Mouse (Mus musculus) frontal cortex, postnatal 25 days (tissue): Measurements from ENCODE around the gene Tatdn2.

Source experiments
- DNase-seq, 2 experiments: peaks; one replicate each; pipeline ENCODE4 v3.0.0; 2022; ENCODE audit warnings: low spot score in 2 of 2

The Tatdn2 gene

GRCm38 (mm10) chr6:113696582-113697221, at the start of gene Tatdn2:
Gene Tatdn2 (plus strand): TSS chr6:113697050.
- DNase-seq: peak; percentile 82 to 93

DNA sequence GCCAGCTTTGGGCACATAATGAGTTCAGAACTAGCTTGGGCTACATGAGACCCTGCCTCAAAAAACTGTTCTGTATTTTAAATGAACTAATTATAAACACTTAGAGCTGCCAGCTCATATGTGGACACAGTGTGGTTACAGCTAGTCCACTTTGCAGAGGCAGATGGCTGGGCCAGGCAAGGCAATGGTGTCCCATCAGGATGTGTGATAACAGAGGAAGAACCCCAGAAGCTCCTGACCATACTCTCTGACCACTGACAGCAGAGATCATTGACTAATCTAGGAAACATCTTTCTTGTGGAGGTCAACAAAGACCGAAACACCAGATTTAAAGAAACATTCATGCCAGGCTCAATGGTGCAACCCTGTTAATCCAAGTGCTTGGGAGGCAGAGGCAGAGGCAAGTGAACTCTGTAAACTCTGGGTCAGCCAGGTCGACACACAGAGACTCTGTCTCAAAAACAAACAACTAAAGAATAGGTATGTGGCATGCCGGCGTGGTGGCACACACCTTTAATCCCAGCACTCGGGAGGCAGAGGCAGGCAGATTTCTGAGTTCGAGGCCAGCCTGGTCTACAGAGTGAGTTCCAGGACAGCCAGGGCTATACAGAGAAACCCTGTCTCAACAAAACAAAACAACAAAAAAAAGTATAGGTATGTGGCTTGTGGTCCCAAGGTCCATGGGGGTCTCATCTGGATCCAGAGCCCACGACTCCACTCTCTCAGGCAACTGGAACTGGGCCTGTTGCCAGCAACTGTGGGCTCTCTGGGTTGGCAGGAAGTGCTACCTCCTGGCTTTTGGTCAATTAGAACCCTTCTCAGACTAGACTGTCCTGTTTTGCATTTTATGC, 47.3 kb upstream of the Tatdn2 start:
- no peak for DNase-seq

DNA sequence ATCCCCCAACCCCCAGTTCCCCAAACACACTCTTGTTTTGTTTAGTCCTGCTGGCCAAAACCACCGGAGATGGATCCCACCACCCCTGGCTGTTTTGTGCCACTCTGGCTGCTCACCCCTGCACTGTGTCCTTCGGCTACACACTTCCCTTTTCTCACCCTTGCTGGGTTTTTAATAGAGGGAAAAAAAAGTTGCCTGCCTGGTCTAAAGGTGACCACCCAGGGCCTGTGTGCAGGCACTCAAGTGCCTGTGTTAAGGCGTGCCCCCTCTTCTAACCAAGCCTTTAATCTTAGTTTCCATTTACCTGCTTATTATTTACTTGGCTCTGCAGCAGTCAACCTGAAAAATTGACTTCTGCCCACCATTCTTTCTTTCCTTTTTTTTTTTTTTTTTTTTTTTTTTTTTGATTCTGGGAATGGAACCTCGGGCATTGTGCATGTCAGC, 46.6 kb upstream of the Tatdn2 start:
- DNase-seq: no peak

DNA sequence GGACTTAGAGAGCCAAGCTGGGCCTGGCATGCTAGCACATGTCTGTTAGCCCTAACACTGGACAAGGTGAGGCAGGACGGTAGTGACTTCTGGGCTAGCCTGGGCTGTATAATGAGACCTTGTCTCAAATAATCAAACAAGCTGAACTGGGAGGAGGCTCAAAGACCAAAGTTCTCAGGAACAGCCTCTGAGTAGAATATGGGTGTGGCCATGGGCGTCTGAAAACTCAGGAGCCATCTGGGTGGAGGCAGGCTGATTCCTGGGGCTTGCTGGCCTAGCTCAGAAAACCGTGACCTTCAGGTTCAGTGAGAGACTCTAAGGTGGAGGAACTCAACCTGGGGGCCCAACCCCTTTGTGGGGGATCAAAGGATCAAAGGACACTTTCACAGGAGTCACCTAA, 45.2 kb upstream of the Tatdn2 start:
- DNase-seq: no peak

DNA sequence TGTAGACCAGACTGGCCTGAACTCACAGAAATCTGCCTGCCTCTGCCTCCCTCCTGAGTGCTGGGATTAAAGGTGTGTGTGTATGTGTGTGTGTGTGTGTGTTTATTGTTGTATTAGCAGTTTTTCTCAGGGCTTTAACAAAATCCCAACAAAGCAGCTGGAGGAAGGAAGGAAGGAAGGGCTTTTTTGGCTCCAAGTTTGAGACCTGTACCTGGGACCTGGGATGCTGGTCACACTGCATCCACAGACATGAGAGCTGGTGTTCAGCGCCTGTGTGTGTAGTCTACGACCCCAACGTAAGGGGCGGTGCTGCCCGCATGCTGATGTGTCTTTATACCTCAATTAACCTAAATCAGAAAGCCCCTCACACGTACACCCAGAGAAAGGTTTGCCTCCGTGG, 43.3 kb upstream of the Tatdn2 start:
- no peak for DNase-seq

- DNase-seq: no peak
Measured at GRCm38 (mm10) chr6:113654102-113654501, 42.7 kb upstream of the Tatdn2 start.

- no peak for DNase-seq
Measured at GRCm38 (mm10) chr6:113654753-113655397, 42.0 kb upstream of the Tatdn2 start.

DNA sequence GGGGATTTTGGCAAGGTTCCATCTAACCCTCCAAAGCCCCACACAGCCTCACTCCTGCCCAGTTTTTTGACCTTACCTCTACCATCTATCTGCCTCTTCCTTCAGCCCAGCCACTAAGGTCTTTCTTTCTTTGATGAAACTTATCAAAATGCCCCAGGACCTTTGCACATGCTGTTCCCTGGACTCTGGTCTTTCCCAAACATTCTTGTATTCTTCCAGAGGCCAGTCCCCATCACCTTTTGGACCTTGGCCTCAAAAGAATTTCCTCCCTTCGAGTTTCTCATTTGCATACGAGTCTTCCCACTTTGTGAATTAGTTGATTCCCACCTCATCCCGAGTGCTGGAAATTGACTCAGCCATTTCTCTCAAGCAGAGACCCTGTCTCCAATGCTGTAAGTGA, 41.4 kb upstream of the Tatdn2 start:
- no peak for DNase-seq

DNA sequence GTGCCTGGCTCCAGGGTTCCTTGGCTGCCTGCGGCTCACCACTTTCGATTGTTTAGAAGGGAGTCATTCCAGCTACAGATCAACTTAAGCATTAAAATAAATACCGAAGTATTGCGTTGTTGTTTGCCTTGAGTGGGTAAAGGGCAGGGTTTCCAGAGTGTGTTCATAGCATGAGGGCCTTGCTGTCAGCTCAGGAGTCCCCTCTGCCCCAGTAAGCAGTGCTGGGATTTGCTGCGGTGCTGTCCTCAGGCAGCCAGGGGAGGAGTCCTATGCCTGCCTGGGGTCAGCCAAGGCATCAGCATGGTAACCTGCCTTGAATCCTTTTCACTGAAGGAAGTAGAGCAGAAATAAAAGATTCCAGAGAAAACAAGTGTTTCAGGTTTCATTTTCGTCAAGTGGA, 40.0 kb upstream of the Tatdn2 start:
- no peak for DNase-seq

DNA sequence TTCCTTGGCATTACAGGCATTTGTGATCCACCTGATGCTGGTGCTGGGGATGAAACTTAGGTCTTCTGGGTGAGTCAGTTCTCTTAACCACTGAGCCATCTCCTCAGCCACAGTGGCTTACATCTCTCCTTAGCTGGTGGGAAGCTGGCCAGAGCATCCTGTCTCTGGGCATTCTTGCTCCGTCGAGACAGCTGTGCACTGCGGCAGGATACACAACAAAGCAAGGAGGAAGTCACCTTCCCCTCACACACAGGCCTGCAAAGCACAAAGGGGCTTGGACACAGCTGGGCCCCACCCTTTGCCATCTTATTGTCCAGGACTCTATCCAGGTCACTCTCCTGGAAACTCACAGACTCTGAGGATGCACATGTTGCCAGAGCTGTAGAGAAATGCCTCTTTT, 38.6 kb upstream of the Tatdn2 start:
- no peak for DNase-seq

GRCm38 (mm10) chr6:113659648-113660491, 37.0 kb upstream of the Tatdn2 start:
- DNase-seq: no peak

DNA sequence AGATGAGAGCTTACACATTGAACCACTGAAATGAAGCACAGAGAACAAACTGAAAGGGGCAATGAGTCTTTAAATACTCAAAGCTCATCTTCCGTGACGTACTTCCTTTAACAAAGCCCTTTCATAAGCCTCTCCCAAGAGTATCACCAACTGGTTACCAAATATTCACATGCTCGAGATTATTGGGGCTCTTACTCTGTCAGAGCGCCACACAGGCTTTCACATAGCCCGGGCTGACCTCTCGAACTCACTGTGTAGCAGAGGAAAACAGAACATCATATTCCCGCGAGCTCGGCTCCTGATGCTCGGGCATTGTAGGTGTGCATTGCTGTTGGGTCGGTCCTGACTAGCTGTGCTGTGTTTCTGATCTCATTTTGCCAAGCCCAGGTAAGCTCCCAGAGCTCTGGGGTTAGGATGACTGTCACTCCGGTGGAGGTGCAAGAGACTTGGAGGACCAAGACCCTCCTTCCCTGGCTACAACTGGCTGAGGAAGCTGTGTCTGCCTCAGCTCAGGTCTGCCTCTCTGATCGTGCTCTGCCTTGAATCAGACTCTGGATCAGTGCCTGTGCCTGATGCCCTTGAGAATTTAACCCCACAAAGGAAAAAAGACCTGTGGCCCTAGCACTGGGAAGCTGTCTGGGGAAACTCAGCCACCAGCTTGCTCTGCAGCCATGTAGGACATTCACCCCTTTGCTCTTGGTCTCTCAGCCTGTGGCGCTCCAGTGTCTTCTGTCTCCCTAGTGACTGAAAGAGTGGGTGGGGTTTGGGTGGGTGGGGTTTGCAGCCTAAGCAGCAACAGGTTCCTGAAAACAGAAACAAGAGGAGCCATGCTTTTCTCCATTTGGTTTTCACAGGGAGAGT, 36.1 kb upstream of the Tatdn2 start:
- DNase-seq: no peak

GRCm38 (mm10) chr6:113661353-113662241, 35.3 kb upstream of the Tatdn2 start:
- DNase-seq: no peak

DNA sequence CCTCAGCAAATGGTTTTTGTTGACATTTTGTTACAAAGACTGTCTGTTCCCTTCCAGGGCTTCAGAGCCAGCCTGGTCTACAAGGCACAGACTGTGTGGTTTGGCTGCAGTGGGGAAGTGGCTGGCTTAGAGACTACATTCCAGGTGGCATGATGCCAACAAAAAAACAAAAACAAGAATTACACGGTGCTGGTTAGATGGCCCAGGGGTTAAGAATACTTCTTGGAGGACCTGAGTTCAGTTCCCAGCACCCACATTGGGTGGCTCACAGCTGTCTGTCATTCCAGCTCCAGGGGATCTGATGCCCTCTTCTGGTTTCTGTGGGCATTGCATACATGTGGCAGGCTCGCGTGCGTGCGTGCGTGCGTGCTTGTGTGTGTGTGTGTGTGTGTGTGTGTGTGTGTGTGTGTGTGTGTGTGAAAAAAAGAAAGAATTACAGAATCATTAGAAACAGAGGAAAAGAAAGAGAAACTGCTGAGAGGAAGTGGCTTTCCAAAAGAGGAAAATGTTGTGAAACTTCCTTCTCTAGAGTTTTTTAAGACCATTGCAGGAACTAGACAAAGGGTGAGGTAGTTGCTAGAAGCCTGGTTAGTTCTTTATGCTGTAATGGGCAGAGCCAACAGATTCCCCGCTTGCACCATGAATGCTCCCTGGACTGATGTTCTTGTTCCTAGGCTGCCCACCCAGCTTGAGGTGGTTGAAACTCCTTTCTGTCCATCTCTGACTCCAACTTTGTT, 33.7 kb upstream of the Tatdn2 start:
- DNase-seq: no peak

GRCm38 (mm10) chr6:113664305-113664704, 32.5 kb upstream of the Tatdn2 start:
- DNase-seq: no peak

DNA sequence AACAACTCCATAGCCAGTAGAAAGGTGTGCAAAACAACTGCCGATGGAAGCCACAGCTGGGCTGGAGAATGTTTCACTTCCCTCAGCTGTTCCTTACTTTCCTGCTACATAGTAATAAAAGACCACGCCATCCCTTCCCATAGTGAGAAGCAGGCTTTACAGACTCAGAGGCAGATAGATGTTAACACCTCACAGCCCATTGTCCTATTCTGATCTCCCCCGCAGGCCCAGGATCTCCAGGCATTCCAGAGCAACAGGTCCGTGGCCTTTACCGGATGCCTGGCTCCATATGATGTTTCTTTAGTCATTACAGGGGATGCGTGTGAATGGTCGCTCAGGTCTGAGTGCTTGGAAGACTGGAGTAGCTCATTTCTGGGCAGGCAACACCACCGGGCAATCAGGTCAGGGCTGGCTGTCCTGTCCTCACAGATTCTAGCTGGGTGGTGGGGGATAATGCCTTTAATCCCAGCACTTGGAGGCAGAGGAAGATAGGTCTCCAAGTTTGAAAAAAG, 29.2 kb upstream of the Tatdn2 start:
- DNase-seq: no peak

DNA sequence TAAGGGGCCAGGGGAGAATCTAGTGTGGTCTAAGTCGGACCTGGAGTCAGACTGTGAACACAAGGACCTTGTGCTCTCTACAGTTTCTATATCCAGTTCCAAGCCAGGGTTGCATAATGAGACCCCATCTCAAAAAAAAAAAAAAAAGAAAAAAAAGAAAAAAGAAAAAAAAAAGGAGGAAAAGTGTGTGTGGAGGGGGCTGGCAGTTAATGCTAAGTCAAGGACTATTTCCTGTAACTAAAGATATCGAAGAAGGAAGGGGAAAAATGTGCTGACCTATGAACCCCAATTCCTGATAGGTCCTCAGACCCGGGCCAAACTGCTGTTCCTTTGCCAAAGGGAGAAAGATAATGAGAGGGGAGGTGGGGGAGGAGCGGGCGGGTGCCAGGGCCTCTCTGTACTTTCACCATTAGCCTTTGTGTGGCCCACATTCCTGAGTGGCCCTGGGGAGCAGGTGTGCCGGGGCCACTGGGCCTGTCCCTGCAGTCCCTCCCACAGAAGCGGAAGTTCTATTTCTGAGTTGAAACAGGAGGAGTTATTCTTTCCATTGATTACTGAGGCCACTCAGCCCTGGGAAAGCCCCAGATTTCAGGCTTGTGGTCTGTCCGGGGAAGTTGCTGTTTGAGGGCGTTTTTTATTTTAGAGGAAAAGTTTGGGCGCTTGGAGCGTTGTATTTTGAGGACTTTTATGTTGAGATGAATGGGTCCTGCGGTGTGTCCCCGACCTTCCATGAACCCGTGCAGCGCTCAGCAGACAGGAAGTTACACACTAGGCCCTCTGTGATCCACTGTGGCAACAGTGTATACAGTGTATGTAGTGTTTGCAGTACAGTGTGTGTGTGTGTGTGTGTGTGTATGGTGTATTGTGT, 28.3 kb upstream of the Tatdn2 start:
- DNase-seq: no peak

DNA sequence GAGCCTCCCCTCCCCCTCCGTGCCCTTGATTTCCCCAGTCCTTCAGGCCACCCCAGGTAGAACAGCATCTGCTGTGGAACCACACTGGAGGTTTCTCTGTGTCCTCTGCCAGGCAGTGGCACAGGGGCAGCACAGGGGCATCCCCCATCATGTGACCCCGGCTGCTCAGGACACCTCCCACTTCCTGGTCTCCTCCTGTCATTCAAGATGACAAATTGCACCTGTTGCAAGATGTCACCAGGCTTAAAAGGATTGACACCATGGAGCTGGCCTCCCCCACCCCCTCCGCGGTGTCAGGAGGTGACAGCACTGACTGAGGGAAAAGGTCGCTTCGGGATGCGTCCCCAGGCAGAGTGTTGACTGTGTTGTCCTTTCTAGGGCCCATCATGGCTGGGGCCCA, 27.0 kb upstream of the Tatdn2 start:
- DNase-seq: no peak
